Mouse (Mus musculus) neural tube, embryonic 13.5 days (tissue): ENCODE results near the gene Gdf1. TPM values are rescaled to one million over a fixed set of nuclear protein-coding genes. Genes with fewer than 3 reads are reported as not detected.
A peak's percentile ranks its signal among the peaks of the same experiment; 100 is the strongest.

Experiments used
- ATAC-seq: fragments of 200-750 bp; cut with Nextera tagmentation; 2 replicates; pipeline ENCODE4 v1.8.0; 2017; ENCODE audit warnings: low read depth, mild to moderate bottlenecking, moderate TSS enrichment, moderate library complexity
- H3K27ac ChIP-seq: fragments of 300-500 bp; sonication (generic); replicated peaks from 2 replicates; pipeline ENCODE4 v1.5.1; 2015; ENCODE audit warnings: moderate library complexity, mild to moderate bottlenecking, inconsistent platforms
- H3K27me3 ChIP-seq: fragments of 300-500 bp; sonication (generic); 2 replicates; pipeline ENCODE4 v1.6.1; 2015; ENCODE audit warnings: mild to moderate bottlenecking, inconsistent platforms
- H3K36me3 ChIP-seq: fragments of 300-500 bp; sonication (generic); 2 replicates; pipeline ENCODE4 v1.6.1; 2015; ENCODE audit warnings: mild to moderate bottlenecking, inconsistent platforms
- H3K4me1 ChIP-seq: fragments of 300-500 bp; sonication (generic); replicated peaks from 2 replicates; pipeline ENCODE4 v1.6.1; 2015; ENCODE audit warnings: inconsistent platforms
- H3K4me2 ChIP-seq: fragments of 300-500 bp; sonication (generic); 2 replicates; pipeline ENCODE4 v1.6.1; 2015; ENCODE audit warnings: inconsistent platforms, mild to moderate bottlenecking, moderate library complexity
- H3K4me3 ChIP-seq: fragments of 300-500 bp; sonication (generic); 2 replicates; pipeline ENCODE4 v1.5.1; 2015; ENCODE audit warnings: mild to moderate bottlenecking, inconsistent platforms
- H3K9ac ChIP-seq: fragments of 300-500 bp; sonication (generic); 2 replicates; pipeline ENCODE4 v1.6.1; 2015; ENCODE audit warnings: moderate library complexity, mild to moderate bottlenecking, inconsistent platforms
- H3K9me3 ChIP-seq: fragments of 300-500 bp; sonication (generic); 2 replicates; pipeline ENCODE4 v1.6.1; 2016; ENCODE audit warnings: inconsistent platforms
- WGBS: fragments of 180-500 bp; shearing (Covaris S2); methylation state at CpG from one replicate; pipeline ENCODE4 v1.1.7; 2015; 5-methylcytosine and 5-hydroxymethylcytosine counted together
- polyA plus RNA-seq: library from polyadenylated mRNA; unstranded; fragments of >200 nt; fragmentation: Nextera tagmentation; extraction: Ambion mirVana; gene quantifications from 2 replicates; pipeline ENCODE4 v1.2.1, GENCODE M21; 2015

The Gdf1 gene
- polyA plus RNA-seq, 1 experiment from 2014 or later: 3.3 TPM

DNA sequence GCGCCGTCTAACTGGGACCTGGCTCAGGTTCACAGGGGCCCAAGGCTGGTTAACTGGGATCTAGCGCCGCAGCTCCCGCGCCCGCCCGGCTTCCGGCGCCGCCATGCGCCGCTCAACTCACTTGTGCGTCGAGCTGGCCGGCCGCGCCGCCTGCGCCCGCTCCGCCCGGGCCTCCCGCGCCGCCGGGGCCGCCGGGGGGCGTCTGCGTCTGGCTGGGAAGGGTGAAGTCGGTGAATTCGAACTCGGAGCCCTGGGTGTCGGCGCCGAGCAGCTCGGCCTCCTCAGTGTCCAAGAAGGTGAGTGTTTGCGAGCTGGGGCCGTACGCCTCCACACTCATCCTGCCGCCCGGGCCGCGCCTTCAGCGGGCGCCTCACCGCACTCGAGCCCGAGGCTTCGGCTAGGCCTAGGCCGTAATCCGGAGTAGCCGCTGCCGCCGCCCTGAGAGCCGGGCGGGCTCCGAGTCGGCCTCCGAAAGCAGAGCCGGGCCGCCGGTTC, 23.1 kb downstream of the Gdf1 start:
- H3K27ac ChIP-seq: peak overlapping the region; percentile 90
- peaks cover 57% of the 10 kb centered on the region for H3K4me1 ChIP-seq
- H3K36me3 ChIP-seq: peaks cover 13% of the 10 kb centered on the region
- peak overlapping the region; percentile 98 for H3K9ac ChIP-seq
- H3K4me3 ChIP-seq: peak overlapping the region; percentile 100
- under 1% methylated on average over 60 of the region's 64 CpGs for WGBS
- peak; percentile 46 for ATAC-seq
- H3K27me3 ChIP-seq: no peaks in the 10 kb centered on the region
- H3K9me3 ChIP-seq: no peaks in the 10 kb centered on the region
- H3K4me2 ChIP-seq: peak overlapping the region; percentile 100

- Histone ChIP-seq H3K4me3 (peak within 1 kb of the TSS; percentile 100), H3K36me3 (peaks cover 12% of the 10 kb centered on the region), H3K27me3 (no peaks in the 10 kb centered on the region), H3K9ac (peak within 1 kb of the TSS; percentile 98), H3K9me3 (no peaks in the 10 kb centered on the region), H3K4me2 (peak within 1 kb of the TSS; percentile 100), H3K27ac (peak within 1 kb of the TSS; percentile 90), H3K4me1 (peaks cover 51% of the 10 kb centered on the region)
- WGBS: under 1% methylated on average over 62 of the region's 69 CpGs
- ATAC-seq: peak; percentile 89
Observed at GRCm38 (mm10) chr8:70353194-70353817, 23.7 kb downstream of the Gdf1 start, which contains the start of gene Upf1. Gene Upf1, minus strand, starts transcription at chr8:70353278.

- WGBS: 70% methylated on average over 4 of the region's 4 CpGs
- peak overlapping the region; percentile 100 for H3K4me3 ChIP-seq
- H3K27ac ChIP-seq: peak overlapping the region; percentile 88
- no peaks in the 10 kb centered on the region for H3K9me3 ChIP-seq
- ATAC-seq: peak; percentile 6; the same call in 1 of the 2 replicates
- peaks cover 5% of the 10 kb centered on the region for H3K36me3 ChIP-seq
- H3K27me3 ChIP-seq: 0 out of 2 replicates have a peak, but pooled peaks cover 4% of the 10 kb centered on the region
- H3K9ac ChIP-seq: peak overlapping the region; percentile 98
- peaks cover 44% of the 10 kb centered on the region for H3K4me1 ChIP-seq
- H3K4me2 ChIP-seq: peak overlapping the region; percentile 74
Observed at GRCm38 (mm10) chr8:70354004-70354403, 24.4 kb downstream of the Gdf1 start.

- Histone ChIP-seq H3K4me1 (peaks cover 23% of the 10 kb centered on the region), H3K9me3 (no peaks in the 10 kb centered on the region), H3K27me3 (0 out of 2 replicates have a peak, but pooled peaks cover 4% of the 10 kb centered on the region), H3K4me3 (no peak overlapping the region), H3K9ac (no peak overlapping the region), H3K4me2 (no peak overlapping the region), H3K36me3 (no peaks in the 10 kb centered on the region), H3K27ac (no peak overlapping the region)
- 88% methylated on average over 1 of the region's 1 CpGs for WGBS
- ATAC-seq: no peak
Observed at GRCm38 (mm10) chr8:70356111-70356510, 26.5 kb downstream of the Gdf1 start.

DNA sequence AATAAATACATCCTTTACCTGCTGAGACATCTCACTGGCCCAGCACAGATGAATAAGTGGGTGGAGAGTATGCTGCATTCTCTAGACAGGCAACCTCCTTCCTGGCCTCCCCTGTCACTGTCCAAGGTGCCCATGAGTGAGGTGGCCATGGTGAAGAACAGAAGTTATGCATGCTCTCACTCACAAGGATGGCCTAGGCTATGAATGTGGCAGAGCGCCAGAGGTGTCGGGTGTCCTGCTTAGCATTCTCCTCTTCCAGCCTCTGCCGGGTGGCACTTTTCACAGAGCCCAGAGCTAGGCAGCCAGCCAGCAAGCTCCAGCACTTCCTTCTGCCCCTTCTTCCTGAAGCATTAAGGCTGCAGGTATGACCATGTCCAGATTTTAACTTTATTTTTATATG, 29.8 kb downstream of the Gdf1 start:
- no peak for ATAC-seq
- no peak overlapping the region for H3K4me2 ChIP-seq
- H3K9ac ChIP-seq: no peak overlapping the region
- H3K4me1 ChIP-seq: no peaks in the 10 kb centered on the region; the same call in 1 of the 2 replicates
- 35% methylated on average over 3 of the region's 3 CpGs for WGBS
- H3K27ac ChIP-seq: no peak overlapping the region
- no peaks in the 10 kb centered on the region for H3K9me3 ChIP-seq
- no peaks in the 10 kb centered on the region for H3K36me3 ChIP-seq
- H3K27me3 ChIP-seq: 0 out of 2 replicates have a peak, but pooled peaks cover 4% of the 10 kb centered on the region
- no peak overlapping the region for H3K4me3 ChIP-seq

DNA sequence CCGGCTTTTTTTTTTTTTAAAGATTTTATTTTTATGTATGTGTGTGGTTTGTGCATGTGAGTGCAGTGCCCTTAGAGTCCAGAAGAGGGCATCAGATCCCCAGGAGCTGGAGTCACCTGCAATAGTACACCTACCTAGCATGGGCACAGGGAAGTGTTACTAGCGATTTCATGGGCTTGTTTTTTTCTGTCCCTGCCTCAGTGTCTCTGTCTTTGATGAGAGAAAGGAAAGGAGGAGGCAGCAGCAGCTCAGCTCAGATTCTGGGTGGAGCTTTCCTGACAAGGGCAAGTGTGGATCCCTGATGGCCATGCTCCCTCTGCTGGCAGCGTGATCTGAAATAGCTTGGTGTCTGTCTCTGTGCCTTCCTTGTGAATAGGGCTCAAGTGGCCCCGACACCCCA, 31.2 kb downstream of the Gdf1 start:
- 53% methylated on average over 4 of the region's 4 CpGs for WGBS
- no peaks in the 10 kb centered on the region for H3K4me1 ChIP-seq
- H3K4me3 ChIP-seq: no peak overlapping the region
- no peaks in the 10 kb centered on the region for H3K36me3 ChIP-seq
- 0 out of 2 replicates have a peak, but pooled peaks cover 4% of the 10 kb centered on the region for H3K27me3 ChIP-seq
- H3K9ac ChIP-seq: no peak overlapping the region
- H3K27ac ChIP-seq: no peak overlapping the region
- no peaks in the 10 kb centered on the region for H3K9me3 ChIP-seq
- H3K4me2 ChIP-seq: no peak overlapping the region
- no peak for ATAC-seq

- Histone ChIP-seq H3K36me3 (no peaks in the 10 kb centered on the region), H3K4me3 (no peak overlapping the region), H3K4me1 (no peaks in the 10 kb centered on the region), H3K9me3 (no peaks in the 10 kb centered on the region), H3K9ac (peak overlapping the region; percentile 5; the same call in 1 of the 2 replicates), H3K4me2 (no peak overlapping the region), H3K27me3 (0 out of 2 replicates have a peak, but pooled peaks cover 4% of the 10 kb centered on the region), H3K27ac (no peak overlapping the region)
- no peak for ATAC-seq
- WGBS: 77% methylated on average over 10 of the region's 10 CpGs
Observed at GRCm38 (mm10) chr8:70361484-70362032, 31.9 kb downstream of the Gdf1 start.

GRCm38 (mm10) chr8:70364066-70364465, 34.4 kb downstream of the Gdf1 start:
- Histone ChIP-seq H3K4me3 (no peak overlapping the region), H3K4me1 (no peaks in the 10 kb centered on the region), H3K27ac (no peak overlapping the region), H3K9ac (no peak overlapping the region), H3K36me3 (no peaks in the 10 kb centered on the region), H3K27me3 (no peaks in the 10 kb centered on the region), H3K4me2 (no peak overlapping the region), H3K9me3 (no peaks in the 10 kb centered on the region)
- WGBS: 36% methylated on average over 5 of the region's 5 CpGs
- ATAC-seq: no peak

- no peak for ATAC-seq
- Histone ChIP-seq H3K4me3 (no peak overlapping the region), H3K27me3 (peaks cover 3% of the 10 kb centered on the region), H3K9ac (no peak overlapping the region), H3K27ac (no peak overlapping the region), H3K4me2 (no peak overlapping the region), H3K4me1 (no peaks in the 10 kb centered on the region), H3K9me3 (no peaks in the 10 kb centered on the region), H3K36me3 (no peaks in the 10 kb centered on the region)
- WGBS: 69% methylated on average over 5 of the region's 5 CpGs
Observed at GRCm38 (mm10) chr8:70366588-70366987, 37.0 kb downstream of the Gdf1 start.

DNA sequence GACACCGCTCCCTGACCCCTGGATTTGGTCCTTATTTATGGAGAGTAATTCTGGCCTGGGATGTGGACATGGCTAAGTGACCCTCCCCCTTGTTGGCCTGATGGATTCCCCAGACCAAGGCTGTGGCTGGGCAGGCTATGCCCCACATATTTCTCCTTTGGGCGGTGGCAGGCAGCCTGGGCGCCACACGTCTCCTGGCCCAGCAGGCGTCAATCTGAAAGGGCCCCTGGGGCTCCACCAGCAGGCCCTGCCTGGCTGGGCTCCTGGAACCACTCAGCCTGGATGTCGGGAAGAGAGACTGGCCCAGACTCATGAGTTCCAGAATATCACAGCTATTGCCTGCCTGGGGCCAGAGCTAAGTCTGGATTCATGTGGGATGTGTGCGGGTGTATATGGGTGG, 40.9 kb downstream of the Gdf1 start:
- Histone ChIP-seq H3K27me3 (peaks cover 42% of the 10 kb centered on the region), H3K9me3 (0 out of 2 replicates have a peak, but pooled peaks cover 2% of the 10 kb centered on the region), H3K27ac (no peak overlapping the region), H3K36me3 (no peaks in the 10 kb centered on the region), H3K4me1 (peaks cover 22% of the 10 kb centered on the region), H3K9ac (no peak overlapping the region), H3K4me3 (no peak overlapping the region), H3K4me2 (no peak overlapping the region)
- ATAC-seq: no peak
- 78% methylated on average over 7 of the region's 7 CpGs for WGBS

DNA sequence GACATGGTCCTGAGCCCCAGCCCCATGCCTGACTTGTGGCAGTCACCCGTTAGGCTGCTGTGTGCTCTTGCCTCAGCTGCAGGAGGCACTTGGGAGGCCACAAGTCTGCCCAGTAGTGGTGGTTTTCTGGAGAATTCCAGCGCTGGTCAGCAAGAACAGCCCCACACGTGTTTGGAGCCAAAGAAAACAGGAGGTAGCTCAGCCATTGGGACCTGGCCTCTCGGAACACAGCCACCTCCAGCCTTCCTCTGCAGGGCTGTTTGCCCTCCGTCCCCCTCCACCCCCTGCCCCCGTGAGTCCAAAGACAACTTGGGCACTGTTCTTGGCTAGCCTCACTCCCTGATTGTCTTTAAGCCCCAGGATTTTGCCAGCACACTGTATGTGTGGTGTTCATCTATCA, 42.3 kb downstream of the Gdf1 start:
- Histone ChIP-seq H3K9me3 (0 out of 2 replicates have a peak, but pooled peaks cover 2% of the 10 kb centered on the region), H3K4me3 (no peak overlapping the region), H3K36me3 (no peaks in the 10 kb centered on the region), H3K27me3 (peaks cover 57% of the 10 kb centered on the region), H3K4me2 (no peak overlapping the region), H3K9ac (no peak overlapping the region), H3K4me1 (peaks cover 29% of the 10 kb centered on the region), H3K27ac (no peak overlapping the region)
- no peak for ATAC-seq
- 37% methylated on average over 6 of the region's 6 CpGs for whole genome bisulfite sequencing
